Mouse (Mus musculus): Measurements from ENCODE around the gene Gm9837.

Gene Gm9837

DNA sequence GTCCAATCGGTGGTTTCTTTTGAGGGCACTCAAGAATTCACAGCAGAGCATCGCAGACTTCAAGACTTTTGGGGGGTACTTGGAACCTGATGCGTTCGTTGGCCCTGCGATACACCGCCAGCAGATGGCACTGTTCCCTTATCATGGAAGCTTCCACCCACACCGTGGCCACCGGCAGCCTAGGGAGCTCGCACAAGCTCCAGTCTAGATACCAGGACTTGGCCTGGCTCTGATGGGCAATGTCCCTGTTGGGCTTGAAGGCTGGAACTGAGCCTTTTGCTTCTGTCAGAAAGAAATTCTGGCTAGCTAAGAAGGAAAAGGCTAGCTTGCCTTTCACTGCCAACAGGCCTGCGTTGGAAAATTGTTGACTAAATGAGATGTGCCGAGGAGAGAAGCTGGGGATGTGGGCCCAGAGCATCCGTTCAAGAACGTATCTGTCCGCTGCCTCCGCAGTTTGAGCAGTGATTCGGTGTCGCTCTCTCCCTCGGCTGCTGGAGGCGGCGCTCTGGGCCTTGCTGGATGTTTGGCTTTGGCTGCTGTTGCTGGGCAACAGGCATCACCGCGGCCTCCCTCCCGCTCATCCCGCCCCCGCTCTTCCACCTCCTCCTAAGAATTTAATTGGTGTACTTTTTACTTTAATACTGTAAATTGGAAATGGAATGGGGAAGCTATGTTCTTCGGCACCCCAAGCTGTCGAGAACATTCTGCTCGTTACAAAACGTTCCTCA, at the start of gene Gm9837:
Gene Gm9837, minus strand, starts transcription at position 512 of the 728 bp plus-strand sequence.
- peak; percentile 87 for DNase-seq (ENCODE audit: low read depth, low spot score)

DNA sequence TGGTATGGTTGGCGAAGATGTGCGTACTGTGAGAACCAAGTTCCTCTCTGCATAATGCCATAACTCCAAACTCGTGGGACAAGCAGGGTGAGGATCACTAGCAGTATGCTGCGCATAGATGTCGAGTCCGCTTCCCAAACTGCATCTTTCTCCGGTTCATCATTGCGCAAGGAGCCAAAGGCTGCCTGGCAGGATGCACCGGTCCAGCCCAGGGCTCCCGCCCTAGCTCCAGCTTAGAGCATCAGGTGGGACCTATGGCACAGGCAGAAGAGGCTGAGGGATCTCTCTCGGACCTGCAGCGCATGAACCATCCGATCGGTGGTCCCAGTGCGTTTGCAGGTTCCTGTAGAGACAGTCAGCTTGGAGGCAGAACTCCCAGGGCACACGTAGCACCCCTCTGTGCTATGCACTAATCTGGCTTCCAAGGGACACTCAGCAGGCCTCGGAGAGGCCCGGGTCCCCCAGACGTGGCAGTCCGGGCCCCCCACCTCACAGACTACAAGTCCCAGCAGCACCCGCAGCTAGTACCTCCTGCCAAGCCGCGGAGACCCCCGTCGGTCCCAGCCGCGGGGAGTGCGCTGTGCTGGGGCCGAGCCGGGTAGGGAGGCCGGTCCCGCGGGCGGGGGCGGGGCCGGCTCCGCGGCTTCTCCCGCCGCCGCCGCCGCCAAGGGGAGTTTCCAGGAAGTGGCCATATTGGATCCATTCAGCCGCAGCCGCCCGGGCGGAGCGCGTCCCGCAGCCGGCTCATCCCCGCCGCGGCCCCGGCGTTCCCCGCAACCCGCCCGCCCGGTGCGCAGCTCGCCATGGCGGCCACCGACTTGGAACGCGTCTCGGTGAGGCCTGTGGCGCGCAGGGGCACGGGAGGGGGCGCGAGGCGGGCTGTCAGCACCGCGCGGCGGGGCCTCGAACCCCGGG, 49.2 kb upstream of the Gm9837 start, which contains the start of gene Sept8:
Gene Sept8, plus strand, starts transcription at position 51 of the 915 bp plus-strand sequence.
- DNase-seq (ENCODE audit: low read depth, low spot score) = peak; percentile 64

DNA sequence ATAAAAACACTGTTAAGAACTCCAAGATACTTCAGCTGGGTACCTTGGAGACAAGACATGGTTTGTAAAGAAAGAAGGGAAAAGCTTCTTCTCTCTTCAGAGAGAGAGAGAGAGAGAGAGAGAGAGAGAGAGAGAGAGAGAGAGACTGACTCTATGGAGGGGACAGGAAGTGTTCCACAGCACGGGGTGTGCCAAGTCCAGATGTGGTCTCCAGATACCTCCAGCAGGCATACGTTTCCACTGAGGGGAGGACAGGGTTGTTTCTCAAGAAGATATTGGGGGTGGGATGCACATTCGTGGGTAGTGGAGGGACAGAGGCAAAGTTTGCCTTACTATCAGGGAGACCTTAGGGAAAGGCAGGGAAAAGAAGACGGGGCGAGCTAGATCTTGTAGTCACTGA, 48.5 kb upstream of the Gm9837 start:
- no peak for DNase-seq (ENCODE audit: low read depth, low spot score)

DNA sequence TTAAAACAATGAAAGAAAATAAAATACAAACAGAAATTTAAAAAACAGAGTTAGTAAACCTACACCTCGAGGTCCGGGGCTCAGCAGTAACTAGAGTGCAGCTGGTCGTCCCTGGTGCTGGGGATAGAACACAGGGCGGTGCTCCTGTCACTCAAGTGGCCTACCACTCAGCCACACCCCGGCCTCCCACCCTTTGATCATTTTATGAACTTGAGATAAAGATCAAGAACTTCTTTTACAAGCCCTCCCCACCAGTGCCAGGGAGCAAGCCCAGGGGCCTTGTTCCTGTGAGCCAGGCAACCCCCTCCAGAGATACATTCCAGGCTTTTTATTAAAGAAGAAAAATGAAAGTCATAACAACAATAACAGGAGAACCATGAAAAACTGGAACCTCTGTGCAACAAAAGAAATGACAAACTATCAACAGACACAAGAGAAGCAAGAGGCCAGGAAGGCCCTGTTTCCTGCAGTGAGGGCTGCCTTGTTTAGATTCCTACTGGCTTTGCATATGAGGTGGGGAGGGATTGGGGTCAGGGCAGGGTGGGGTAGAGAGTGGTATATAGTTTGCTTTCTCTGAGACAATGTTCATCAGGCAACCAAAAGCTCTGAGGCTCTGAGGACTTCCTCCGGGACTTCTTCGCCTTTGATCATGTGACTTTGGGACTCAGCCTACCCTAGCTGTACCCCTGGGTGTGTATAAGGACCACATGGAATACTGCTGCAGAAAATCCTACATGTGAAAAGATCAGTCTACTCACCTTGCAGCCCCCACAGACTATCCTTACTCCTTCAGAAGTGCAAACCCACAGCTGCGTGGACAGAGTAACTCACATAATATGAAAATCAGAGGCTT, 46.7 kb upstream of the Gm9837 start:
- no peak for DNase-seq (ENCODE audit: low read depth, low spot score)

DNA sequence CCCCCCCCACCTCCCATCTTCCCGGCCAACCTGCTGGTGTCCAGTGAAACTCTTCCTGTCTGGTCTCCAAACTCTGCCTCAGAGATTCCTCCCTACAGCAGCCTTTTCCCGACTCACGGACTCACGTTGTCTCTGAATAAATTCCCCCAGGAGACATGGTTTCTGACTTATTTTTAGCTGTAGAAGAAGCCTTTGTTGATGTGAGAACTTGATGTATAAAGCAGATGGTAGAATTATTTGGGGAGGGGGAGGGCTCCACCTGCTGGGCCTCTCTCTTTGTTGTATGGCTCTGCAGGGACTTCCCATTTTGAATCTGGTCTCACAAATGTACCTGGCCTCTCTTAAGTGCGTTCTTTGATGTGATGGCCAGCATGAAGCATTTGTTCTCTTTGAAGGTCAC, 40.1 kb upstream of the Gm9837 start:
- no peak for DNase-seq (ENCODE audit: low read depth, low spot score)

DNA sequence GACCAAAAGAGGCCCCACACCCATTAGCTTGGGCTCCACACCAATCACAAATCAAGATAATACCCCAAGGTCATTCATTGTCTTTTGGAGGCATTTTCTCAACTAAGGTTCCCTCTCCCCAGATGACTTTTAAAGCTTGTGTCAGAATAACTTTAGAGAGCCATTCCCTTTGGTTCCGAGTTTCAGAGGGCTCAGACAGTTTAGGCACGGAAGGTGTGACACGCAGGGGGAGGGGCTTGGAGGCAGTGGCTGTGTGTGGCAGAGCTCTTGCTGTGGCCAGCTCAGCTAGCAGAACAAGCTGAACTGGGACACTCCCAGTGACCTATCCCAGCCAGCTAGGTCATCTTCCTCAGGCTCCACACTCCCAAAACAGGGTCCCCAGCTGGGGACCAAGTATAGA, 38.3 kb upstream of the Gm9837 start:
- peak; percentile 56 for DNase-seq (ENCODE audit: low read depth, low spot score)

DNA sequence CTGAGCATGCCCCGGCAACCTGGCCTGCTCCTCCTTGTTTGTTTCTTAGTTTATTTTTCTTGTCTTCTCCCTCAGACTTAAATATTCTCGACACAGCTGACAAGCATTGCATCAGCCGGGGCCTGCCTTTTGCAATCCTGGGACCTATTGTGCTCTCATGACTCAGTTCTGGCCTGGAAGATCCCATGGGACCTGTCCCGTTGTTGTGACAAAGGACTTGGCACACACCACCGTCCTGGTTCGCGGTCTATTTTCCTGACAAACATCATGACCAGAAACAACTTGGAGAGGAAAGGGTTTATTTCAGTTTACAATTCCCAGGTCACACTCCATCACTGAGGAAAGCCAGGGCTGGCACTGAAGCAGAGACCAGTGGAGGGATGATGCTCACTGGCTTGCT, 37.9 kb upstream of the Gm9837 start:
- no peak for DNase-seq (ENCODE audit: low read depth, low spot score)

DNA sequence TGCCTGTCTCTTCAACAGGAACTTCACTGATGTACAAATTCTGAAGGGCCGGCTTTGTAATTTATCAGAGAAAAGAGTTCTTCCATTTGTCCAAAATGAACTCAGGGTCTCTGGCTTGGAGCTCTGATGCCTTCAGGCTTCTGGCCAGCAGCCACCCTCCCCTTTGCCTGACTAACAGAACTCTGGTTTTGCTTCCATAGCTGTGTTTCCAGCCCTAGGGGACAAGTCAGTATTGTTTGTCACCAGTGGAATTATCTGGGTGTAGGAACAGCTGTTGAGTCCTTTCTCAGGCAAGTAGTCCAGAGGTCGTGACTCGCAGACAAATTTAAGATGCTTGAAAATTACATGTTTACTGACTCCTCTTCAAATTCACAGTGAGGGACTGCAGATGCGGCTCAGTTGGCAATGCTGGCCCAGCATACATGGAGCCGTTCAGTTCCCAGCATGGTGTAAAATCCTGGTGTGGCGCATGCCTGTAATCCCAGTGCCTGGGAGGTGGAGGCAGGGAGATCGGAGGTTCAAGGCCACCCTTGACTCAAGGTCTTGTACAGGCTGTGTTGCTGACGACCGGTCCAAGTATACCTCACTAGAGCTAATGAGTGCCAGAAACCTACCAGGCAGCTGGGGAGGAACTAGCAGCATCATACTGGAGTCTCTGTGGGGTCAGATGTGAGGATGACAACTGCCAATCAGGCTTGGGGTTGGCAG, 37.0 kb upstream of the Gm9837 start:
- DNase-seq (ENCODE audit: low read depth, low spot score) = no peak

DNA sequence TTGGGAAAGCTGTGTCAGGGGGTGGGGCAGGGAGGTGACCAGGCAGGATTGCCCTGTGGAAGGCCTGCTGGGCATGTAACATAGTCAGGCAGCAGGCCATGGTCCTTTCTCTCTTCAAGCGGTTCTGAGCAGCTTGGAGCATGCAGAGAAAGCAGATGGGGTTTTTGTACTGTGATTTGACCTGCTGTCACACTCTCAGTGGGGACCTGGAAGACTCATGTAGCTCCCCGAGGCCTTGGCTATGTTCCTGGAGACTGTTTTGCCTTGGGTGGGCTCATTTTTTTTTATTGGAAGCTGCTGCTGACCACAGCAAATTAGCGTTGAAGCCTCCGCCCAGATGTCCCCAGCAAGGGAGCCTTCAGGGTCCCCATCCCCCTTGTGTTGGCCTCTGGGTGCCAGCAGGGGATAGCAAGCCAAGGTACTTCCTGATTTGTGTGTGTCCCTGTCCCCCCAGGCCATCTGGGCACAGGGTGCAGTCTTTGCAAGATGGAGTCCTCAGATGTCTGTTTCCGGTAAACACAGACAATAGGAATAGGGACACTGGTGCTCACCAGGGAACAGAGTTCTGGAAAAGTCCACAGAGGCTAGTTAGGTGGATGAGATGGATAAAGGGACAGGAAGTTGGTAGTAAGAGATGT, 34.9 kb upstream of the Gm9837 start:
- no peak for DNase-seq (ENCODE audit: low read depth, low spot score)

DNA sequence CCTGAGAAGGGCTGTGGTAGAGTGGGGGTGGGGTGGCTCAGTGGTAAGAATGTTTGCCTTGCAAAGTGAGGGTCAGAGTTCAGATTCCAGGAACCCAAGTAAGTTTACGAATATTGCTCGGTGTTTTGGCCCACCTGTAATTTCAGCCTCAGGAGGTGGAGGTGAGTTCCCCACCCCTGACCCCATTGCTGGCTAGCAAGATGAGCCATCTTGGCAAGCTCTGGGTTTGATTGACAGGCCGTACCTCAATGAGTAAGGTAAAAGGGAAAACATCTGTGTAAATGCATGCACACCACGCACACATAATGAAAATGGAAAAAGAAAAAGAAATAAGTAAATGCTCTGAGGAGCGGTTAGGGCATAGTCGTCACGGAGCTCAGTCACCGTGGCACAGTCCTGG, 34.1 kb upstream of the Gm9837 start:
- no peak for DNase-seq (ENCODE audit: low read depth, low spot score)

DNA sequence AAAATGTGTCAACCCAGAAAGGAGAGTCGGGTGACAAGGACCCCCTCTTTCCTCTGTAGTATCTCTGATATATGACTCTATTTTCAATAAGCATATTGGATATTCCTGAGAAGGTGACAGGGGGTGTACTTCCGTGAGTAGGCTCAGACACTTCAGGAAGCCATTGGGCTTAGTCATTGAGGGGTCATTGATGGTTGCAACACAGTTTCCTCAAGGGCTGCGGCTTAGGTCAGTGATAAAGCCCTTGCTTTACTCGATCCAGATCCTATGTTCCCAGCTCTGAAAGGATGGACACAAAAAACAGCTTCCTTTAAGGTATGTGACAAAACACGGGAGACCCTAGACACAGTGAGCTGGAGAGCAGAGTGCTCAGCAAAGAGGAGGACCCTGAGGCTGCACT, 33.5 kb upstream of the Gm9837 start:
- no peak for DNase-seq (ENCODE audit: low read depth, low spot score)

DNA sequence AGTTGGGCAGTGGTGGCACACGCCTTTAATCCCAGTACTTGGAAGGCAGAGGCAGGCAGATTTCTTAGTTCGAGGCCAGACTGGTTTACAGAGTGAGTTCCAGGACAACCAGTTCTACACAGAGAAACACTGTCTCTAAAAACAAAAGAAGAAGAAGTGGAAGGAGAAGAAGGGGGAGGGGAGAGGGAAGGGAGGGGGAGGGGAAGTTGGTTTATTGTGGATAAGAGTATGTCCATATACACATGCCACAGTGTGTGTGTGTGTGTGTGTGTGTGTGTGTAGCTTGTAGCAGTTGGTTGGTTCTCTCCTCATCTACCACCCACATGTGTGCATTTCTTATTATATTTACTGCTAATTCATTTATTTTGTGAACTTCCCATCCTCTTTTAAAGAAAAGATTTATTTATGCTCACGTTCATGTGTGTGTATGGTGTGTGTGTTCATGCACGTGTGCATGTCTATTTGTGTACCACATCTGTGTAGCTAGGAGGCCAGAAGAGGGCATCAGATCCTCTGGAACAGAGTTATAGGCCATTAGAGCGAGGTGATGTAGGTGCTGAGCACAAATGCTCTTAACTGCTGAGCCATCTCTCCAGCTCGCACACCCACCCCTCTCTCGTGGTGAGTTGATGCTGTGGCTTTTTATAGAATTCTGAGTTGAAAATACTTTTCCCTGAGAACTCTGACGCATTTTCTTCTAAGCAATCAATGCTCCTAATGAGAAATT, 31.9 kb upstream of the Gm9837 start:
- no peak for DNase-seq (ENCODE audit: low read depth, low spot score)

DNA sequence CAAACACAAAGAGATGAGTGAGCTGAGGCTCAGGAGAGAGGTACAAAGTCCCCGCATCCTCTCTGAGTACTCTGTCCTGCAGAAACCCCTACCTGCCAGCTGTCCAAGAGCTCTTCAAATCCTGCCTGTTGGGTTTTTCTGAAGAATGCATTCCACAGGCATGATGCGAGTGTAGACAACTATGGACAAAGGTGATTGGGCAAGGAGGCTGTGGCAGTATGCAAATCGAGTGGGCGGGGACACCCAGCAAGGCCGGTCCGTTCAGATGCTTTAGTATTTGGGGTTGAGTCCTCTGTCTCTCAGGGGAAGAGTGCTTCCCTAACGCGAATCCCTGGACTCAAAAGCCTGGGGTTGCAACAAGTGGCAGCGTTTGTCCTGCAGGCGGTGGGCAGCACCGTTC, 30.3 kb upstream of the Gm9837 start:
- peak; percentile 75 for DNase-seq (ENCODE audit: low read depth, low spot score)

DNA sequence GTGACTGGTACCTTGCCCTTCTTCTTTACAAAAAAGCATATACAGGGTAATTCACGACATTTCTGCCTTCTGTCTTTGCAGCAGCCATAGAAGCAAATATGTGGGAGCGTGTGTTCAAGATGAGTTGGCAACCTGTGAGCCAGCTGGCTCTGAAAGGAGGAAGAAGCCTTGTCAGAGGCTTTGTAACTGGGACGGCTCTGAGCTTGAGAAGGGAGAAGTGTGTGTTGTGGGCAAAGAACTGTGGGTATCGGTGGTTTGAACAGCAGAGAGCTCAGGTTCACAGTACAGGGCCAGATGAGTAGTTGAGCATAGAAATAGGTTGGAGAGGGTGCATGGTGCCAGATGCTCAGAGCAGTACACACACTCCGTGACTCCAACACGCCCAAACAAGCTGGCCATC, 26.7 kb upstream of the Gm9837 start:
- DNase-seq (ENCODE audit: low read depth, low spot score) = no peak

DNA sequence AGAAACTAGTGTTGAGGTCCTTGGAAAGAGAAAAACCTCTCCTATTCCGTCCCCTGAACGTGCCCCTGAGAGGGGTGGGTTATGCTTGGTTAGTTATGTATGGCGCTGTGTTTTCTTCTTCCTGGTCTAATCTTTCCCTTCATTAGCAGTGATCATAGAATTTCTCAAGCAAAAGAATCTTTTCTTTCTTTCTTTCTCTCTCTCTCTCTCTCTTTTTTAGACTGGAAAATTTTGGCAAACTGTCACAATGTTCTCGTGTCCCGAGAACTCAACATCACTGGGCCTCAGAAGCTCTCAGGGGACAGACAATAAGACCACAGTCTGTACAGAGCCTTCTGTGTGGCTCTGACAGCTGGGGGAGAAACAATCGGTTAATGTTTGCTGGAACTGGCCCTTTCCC, 25.1 kb upstream of the Gm9837 start:
- DNase-seq (ENCODE audit: low read depth, low spot score) = no peak

DNA sequence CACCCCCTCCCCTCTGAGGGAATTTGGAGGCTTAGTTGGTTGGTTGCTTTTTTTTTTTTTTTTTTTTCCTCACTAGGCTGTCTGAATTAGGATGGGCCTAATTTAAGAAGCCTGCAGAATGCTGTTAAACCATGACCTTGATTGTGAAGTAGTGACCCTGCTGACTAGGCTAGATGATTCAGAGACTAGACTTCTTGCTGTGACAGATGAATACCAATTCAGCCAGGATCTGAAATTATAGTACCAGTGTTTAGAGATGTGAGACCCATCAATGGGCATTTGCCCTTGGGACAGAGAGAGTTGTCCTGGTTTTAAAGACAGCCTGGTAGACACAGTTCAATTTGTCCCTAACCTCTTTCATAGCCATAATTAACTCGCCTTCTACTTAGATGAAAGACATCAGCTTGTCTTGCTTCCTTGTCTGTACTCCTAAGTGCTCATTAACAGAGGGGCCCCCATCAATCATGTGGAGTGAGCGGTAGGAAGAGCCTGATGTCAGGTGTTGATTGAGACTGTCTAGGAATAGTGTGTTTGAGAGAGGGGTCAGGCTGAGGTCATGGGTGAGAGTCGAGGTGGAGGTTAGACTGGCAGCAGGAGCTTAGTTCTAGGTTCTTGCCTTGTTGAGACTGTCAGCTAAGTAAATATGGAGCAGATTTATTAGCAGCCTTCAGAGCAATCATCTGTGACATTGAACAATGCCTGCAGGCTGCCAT, 23.1 kb upstream of the Gm9837 start:
- peak; percentile 16 for DNase-seq (ENCODE audit: low read depth, low spot score)

DNA sequence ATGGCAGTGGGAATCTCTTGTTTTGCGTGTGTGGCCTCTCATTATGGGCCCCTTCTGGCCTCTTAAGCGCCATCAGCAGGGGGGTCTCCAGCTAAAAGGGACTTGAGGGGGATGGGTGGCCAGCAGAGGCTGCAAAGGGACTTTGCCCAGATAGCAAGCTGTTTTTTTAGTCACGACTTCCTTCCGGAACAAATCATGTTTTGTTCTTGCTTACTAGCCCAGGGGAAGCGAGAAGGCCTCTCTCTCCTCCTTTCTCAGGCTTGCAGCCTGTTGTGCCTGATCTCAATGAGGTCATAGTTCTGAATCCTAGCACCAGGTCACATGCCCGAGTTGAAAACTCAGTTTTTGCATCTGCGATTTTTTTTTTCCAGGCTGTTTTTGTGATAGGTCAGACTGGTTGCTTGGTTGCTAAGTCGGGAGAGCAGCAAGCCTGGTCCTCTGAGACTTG, 21.7 kb upstream of the Gm9837 start:
- no peak for DNase-seq (ENCODE audit: low read depth, low spot score)

DNA sequence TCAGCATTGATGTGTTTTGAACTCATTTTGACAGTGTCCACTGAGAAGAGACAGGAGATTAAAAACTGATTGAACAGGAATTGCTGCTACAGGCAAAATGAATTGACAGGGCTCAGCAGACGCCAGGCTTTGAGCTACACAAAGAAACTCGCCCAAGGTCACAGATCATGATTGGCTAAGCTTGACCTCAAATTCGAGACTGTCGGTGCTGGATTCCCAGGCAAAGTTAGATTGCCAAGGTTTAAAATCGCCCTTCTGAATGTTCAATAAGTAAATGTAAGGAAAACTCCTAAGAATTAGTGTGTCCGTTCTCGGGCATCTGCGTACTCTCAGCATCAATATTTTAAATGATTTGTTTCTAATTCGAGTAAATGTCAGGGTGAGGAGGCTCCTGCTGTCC, 19.1 kb upstream of the Gm9837 start:
- no peak for DNase-seq (ENCODE audit: low read depth, low spot score)

DNA sequence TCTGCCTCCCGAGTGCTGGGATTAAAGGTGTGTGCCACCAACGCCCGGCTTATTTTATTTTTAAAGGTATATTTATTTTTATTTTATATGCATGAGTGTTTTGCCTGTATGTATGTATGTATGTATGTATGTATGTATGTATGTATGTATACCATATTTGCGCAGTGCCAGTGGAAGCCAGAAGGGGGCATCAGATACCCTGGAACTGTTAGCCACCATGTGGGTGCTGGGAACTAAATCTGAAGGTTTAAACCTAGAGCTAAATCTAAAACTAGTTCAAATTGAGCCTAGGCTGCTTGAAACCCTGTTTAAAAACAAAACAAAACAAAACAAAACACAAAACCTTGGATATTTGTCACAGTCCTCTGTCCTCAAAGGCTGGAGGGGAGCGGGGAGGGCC, 18.7 kb upstream of the Gm9837 start:
- peak; percentile 53 for DNase-seq (ENCODE audit: low read depth, low spot score)

Data from R1 (cell line).